Mouse (Mus musculus) liver, embryonic 12.5 days (tissue): Measurements from ENCODE around the gene Fam168a. TPM values are rescaled to one million over a fixed set of nuclear protein-coding genes. Genes with fewer than 3 reads are reported as not detected.

ENCODE experiments used
- ATAC-seq: fragments of 200-750 bp; cut with Nextera tagmentation; 2 replicates; pipeline ENCODE4 v1.8.0; 2017; ENCODE audit warnings: moderate number of reproducible peaks, mild to moderate bottlenecking, moderate library complexity
- H3K27ac ChIP-seq: fragments of 300-500 bp; sonication (generic); 2 replicates; pipeline ENCODE4 v1.5.1; 2016; ENCODE audit warnings: mild to moderate bottlenecking
- H3K27me3 ChIP-seq: fragments of 300-500 bp; sonication (generic); replicated peaks from 2 replicates; pipeline ENCODE4 v1.6.1; 2016; ENCODE audit warnings: mild to moderate bottlenecking, moderate library complexity
- H3K36me3 ChIP-seq: fragments of 300-500 bp; sonication (generic); 2 replicates; pipeline ENCODE4 v1.6.1; 2016; ENCODE audit warnings: mild to moderate bottlenecking, moderate library complexity
- H3K4me1 ChIP-seq: fragments of 300-500 bp; sonication (generic); 2 replicates; pipeline ENCODE4 v1.6.1; 2016
- H3K4me2 ChIP-seq: fragments of 300-500 bp; sonication (generic); 2 replicates; pipeline ENCODE4 v1.6.1; 2016; ENCODE audit warnings: mild to moderate bottlenecking, moderate library complexity
- H3K4me3 ChIP-seq: fragments of 300-500 bp; sonication (generic); 2 replicates; pipeline ENCODE4 v1.5.1; 2016; ENCODE audit warnings: mild to moderate bottlenecking, moderate library complexity
- H3K9ac ChIP-seq: fragments of 300-500 bp; sonication (generic); 2 replicates; pipeline ENCODE4 v1.6.1; 2016; ENCODE audit warnings: mild to moderate bottlenecking, moderate library complexity
- H3K9me3 ChIP-seq: fragments of 300-500 bp; sonication (generic); replicated peaks from 2 replicates; pipeline ENCODE4 v1.6.1; 2016; ENCODE audit warnings: mild to moderate bottlenecking, moderate library complexity
- WGBS: fragments of 180-500 bp; shearing (Covaris S2); methylation state at CpG from one replicate; pipeline ENCODE4 v1.1.7; 2016; ENCODE audit not compliant: insufficient replicate concordance; 5-methylcytosine and 5-hydroxymethylcytosine counted together
- polyA plus RNA-seq: library from polyadenylated mRNA; unstranded; fragments of >200 nt; fragmentation: Nextera tagmentation; extraction: Ambion mirVana; gene quantifications from 2 replicates; pipeline ENCODE4 v1.2.1, GENCODE M21; 2016

Fam168a gene
- polyA plus RNA-seq, 1 experiment from 2014 or later: 7.1 TPM

DNA sequence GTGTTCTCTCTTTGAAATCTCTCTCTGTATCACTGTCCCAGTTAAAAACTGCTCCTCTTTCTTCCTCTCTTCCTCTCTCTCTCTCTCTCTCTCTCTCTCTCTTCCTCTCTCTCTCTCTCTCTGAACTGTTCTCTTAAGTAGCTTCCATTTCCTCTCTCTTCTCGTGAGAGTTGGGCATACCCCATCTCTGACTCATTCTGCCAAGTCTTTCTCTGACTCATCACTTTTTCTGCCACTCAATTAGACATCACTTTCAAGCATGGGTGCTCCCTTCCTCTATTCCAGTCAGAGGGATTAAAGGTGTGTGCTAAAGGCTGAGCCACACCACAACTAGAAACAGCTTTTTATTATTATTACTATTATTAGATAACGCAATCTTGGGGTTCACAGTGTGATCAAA lies 43.7 kb downstream of the Fam168a start:
- Histone ChIP-seq H3K9me3 (no peaks in the 10 kb centered on the region), H3K36me3 (no peaks in the 10 kb centered on the region), H3K4me1 (0 out of 2 replicates have a peak, but pooled peaks cover 4% of the 10 kb centered on the region), H3K9ac (no peak overlapping the region), H3K4me2 (no peak overlapping the region), H3K27ac (no peak overlapping the region), H3K4me3 (no peak overlapping the region), H3K27me3 (no peaks in the 10 kb centered on the region)
- 57% methylated on average over 2 of the region's 2 CpGs for WGBS
- ATAC-seq: no peak

DNA sequence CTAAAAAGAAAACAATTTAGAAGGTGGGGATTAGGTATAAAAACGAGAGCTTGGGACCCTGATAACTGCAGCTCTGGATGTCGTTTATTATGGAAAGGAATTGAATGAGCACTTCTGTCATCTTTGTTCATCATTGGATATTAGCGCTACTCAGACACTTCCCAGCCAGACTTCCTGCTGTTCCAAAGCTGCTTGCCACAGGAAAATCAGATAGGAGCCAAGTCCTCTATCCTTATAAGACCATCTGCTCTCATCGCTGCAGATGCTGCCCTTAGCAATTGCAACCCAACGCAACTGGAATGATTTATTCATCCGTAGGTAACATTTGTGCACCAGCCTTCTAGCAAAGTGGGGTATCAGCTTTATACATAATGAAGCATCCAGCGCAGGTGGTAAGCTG lies 52.3 kb downstream of the Fam168a start:
- Histone ChIP-seq H3K36me3 (no peaks in the 10 kb centered on the region), H3K27ac (no peak overlapping the region), H3K4me3 (no peak overlapping the region), H3K9ac (no peak overlapping the region), H3K9me3 (no peaks in the 10 kb centered on the region), H3K4me2 (no peak overlapping the region), H3K27me3 (no peaks in the 10 kb centered on the region), H3K4me1 (no peaks in the 10 kb centered on the region)
- WGBS: 78% methylated on average over 7 of the region's 7 CpGs
- no peak for ATAC-seq

DNA sequence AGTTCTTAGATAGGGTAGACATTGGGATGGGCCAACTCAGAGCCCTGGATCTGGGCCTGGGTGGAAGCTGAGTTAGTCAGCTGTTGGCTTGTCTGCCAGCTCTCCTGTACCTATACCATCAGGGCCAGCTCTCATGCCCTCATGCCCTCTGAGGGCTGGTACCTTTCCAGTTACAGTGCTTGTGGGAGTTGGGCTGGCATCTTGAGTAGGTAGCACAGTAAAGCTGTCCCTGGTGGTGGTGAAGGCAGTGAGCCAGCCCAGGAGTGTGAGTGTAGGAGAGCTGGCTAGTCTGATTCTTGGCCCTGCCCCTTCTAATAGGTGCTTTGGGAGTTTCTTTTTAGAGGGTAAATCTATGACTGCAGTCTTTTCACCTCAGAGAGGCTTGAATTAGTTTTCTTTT lies 56.3 kb downstream of the Fam168a start:
- ATAC-seq: no peak
- Histone ChIP-seq H3K4me1 (no peaks in the 10 kb centered on the region), H3K4me2 (no peak overlapping the region), H3K27me3 (no peaks in the 10 kb centered on the region), H3K9ac (no peak overlapping the region), H3K9me3 (no peaks in the 10 kb centered on the region), H3K27ac (no peak overlapping the region), H3K4me3 (no peak overlapping the region), H3K36me3 (no peaks in the 10 kb centered on the region)

GRCm38 (mm10) chr7:100767568-100767967 lies 61.1 kb downstream of the Fam168a start:
- no peak overlapping the region for H3K9ac ChIP-seq
- H3K4me3 ChIP-seq: no peak overlapping the region
- ATAC-seq: no peak
- H3K9me3 ChIP-seq: no peaks in the 10 kb centered on the region
- peaks cover 16% of the 10 kb centered on the region for H3K4me1 ChIP-seq
- no peak overlapping the region for H3K4me2 ChIP-seq
- H3K36me3 ChIP-seq: no peaks in the 10 kb centered on the region
- no peak overlapping the region for H3K27ac ChIP-seq
- WGBS: 80% methylated on average over 3 of the region's 3 CpGs
- H3K27me3 ChIP-seq: no peaks in the 10 kb centered on the region

GRCm38 (mm10) chr7:100768009-100768408 lies 61.6 kb downstream of the Fam168a start:
- WGBS: 90% methylated on average over 3 of the region's 3 CpGs
- Histone ChIP-seq H3K9ac (no peak overlapping the region), H3K4me3 (no peak overlapping the region), H3K9me3 (no peaks in the 10 kb centered on the region), H3K27ac (no peak overlapping the region), H3K36me3 (no peaks in the 10 kb centered on the region), H3K4me2 (no peak overlapping the region), H3K27me3 (no peaks in the 10 kb centered on the region), H3K4me1 (peaks cover 16% of the 10 kb centered on the region)
- no peak for ATAC-seq

DNA sequence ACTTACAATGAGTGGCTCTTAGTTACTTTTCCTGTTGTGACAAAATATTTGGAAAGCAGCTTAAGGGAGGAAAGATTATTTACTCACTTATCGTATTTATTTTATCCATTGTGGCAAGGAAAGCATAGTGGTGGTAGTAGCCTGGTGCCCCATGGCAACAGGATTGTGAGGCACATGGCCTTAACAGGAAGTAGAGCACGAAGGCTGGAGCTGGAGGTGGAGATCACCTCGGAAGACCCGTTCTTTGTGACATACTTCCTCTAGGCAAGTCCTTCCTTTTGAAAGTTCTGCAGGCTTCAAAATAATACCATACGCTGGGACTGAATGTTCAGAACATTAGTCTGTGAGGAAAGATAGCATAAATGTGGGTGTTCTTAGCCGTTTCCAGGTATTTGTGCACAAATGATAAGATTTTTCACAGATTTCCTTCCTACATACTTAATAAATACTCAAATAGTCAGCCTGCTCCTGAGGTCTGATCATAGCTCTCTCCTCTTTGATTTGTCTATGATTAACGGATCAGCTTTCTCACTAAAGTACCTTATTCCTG lies 63.2 kb downstream of the Fam168a start:
- H3K27me3 ChIP-seq: no peaks in the 10 kb centered on the region
- ATAC-seq: no peak
- H3K27ac ChIP-seq: no peak overlapping the region
- H3K36me3 ChIP-seq: no peaks in the 10 kb centered on the region
- no peak overlapping the region for H3K4me2 ChIP-seq
- H3K9ac ChIP-seq: no peak overlapping the region
- 44% methylated on average over 7 of the region's 7 CpGs for WGBS
- peaks cover 16% of the 10 kb centered on the region for H3K4me1 ChIP-seq
- H3K4me3 ChIP-seq: no peak overlapping the region
- H3K9me3 ChIP-seq: no peaks in the 10 kb centered on the region

DNA sequence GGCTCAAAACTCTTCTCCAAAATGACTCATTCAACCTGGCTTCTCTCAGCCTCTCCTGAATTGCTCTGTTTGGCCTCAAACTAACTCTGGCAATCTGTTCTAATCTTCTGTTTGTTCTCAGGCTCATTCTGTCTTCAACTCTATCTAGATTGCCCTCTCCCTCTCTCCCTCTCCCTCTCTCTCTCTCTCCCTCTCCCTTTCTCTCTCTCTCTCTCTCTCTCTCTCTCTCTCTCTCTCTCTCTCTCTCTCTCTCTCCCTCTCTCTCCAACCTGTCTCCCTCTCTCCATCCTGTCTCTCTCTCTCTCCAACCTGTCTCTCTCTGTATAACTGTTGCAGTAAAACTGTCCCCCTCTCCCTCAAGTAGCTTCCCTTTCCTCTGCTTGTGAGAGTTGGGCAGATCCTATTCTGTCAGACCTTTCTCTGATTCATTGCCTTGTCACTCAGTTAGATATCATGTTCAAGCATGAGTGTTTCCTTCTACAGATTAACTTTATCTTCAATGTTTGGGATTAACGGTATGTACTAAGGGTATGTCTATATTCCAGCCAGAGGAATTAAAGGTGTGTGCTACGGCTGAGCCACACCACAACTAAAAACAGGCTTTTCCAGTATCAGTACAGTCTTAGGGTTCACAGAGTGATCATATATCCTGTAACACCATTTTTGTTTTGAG lies 64.4 kb downstream of the Fam168a start:
- Histone ChIP-seq H3K4me1 (peaks cover 16% of the 10 kb centered on the region), H3K9ac (no peak overlapping the region), H3K9me3 (no peaks in the 10 kb centered on the region), H3K27me3 (no peaks in the 10 kb centered on the region), H3K4me2 (no peak overlapping the region), H3K4me3 (no peak overlapping the region), H3K27ac (no peak overlapping the region), H3K36me3 (no peaks in the 10 kb centered on the region)
- WGBS: 43% methylated on average over 2 of the region's 2 CpGs
- ATAC-seq: no peak

- no peak overlapping the region for H3K4me2 ChIP-seq
- H3K4me1 ChIP-seq: peaks cover 16% of the 10 kb centered on the region
Observed at GRCm38 (mm10) chr7:100774189-100774588, 67.8 kb downstream of the Fam168a start.

GRCm38 (mm10) chr7:100775810-100776209 lies 69.4 kb downstream of the Fam168a start:
- Histone ChIP-seq H3K4me2 (no peak overlapping the region), H3K27ac (no peak overlapping the region), H3K36me3 (no peaks in the 10 kb centered on the region), H3K9me3 (no peaks in the 10 kb centered on the region), H3K27me3 (no peaks in the 10 kb centered on the region), H3K9ac (no peak overlapping the region), H3K4me3 (no peak overlapping the region), H3K4me1 (peaks cover 20% of the 10 kb centered on the region)
- no peak for ATAC-seq
- 81% methylated on average over 1 of the region's 1 CpGs for WGBS

More at GRCm38 (mm10) chr7:100774189-100774588, 67.8 kb downstream of the Fam168a start:
- H3K9ac ChIP-seq: no peak overlapping the region
- H3K36me3 ChIP-seq: no peaks in the 10 kb centered on the region
- WGBS: 89% methylated on average over 1 of the region's 1 CpGs
- no peaks in the 10 kb centered on the region for H3K9me3 ChIP-seq
- no peaks in the 10 kb centered on the region for H3K27me3 ChIP-seq
- ATAC-seq: no peak
- no peak overlapping the region for H3K27ac ChIP-seq
- no peak overlapping the region for H3K4me3 ChIP-seq

DNA sequence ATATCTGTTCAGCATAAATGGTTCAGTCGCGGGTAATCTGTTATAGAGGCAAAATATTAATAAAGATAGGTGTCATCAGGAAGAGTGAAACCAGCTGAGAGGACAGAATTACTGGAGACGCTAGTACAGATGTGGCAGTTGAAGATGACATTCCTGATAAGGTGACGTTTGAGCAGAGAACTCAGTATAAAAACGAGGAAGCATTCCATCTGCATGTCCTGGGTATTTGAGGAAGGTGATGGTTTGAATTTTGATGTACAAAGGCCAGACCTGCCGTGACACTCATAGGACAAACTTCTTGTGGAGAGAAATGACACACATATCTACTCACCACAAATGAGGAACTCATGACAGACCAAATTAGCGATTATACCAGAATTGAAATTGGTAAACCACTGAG lies 73.8 kb downstream of the Fam168a start:
- peaks cover 26% of the 10 kb centered on the region for H3K4me1 ChIP-seq
- no peak overlapping the region for H3K27ac ChIP-seq
- ATAC-seq: no peak
- H3K9ac ChIP-seq: no peak overlapping the region
- WGBS: 47% methylated on average over 7 of the region's 7 CpGs
- no peaks in the 10 kb centered on the region for H3K9me3 ChIP-seq
- no peaks in the 10 kb centered on the region for H3K36me3 ChIP-seq
- H3K4me3 ChIP-seq: no peak overlapping the region
- no peaks in the 10 kb centered on the region for H3K27me3 ChIP-seq
- H3K4me2 ChIP-seq: no peak overlapping the region

GRCm38 (mm10) chr7:100784650-100785049 lies 78.2 kb downstream of the Fam168a start:
- H3K27ac ChIP-seq: peak overlapping the region; percentile 1; the same call in 1 of the 2 replicates
- H3K36me3 ChIP-seq: 0 out of 2 replicates have a peak, but pooled peaks cover 4% of the 10 kb centered on the region
- ATAC-seq: no peak
- no peak overlapping the region for H3K4me3 ChIP-seq
- H3K9me3 ChIP-seq: no peaks in the 10 kb centered on the region
- H3K9ac ChIP-seq: no peak overlapping the region
- peaks cover 55% of the 10 kb centered on the region for H3K4me1 ChIP-seq
- H3K4me2 ChIP-seq: no peak overlapping the region
- no peaks in the 10 kb centered on the region for H3K27me3 ChIP-seq
- WGBS: 89% methylated on average over 2 of the region's 2 CpGs

DNA sequence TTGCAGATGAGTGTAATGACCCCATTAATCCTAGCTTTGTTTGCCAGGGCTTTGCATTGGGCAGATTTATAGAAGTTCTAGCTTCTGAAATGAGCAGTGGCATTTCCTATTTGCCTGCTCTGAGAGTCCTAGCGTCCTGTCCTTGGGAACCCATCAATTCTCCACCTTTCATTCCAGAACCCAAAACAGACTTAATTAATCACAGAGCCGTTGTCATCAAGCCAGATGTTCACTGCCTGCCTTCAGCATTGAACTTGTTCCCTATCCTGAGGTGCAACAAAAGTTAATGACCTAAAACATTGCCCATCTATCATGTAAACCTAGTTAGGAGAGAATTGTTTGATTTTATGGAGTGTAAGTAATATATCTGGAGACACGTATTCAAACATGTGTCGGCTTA lies 79.0 kb downstream of the Fam168a start:
- Histone ChIP-seq H3K9ac (no peak overlapping the region), H3K36me3 (0 out of 2 replicates have a peak, but pooled peaks cover 4% of the 10 kb centered on the region), H3K27ac (peak overlapping the region; percentile 76), H3K9me3 (no peaks in the 10 kb centered on the region), H3K27me3 (no peaks in the 10 kb centered on the region), H3K4me3 (no peak overlapping the region), H3K4me2 (no peak overlapping the region), H3K4me1 (peaks cover 50% of the 10 kb centered on the region)
- WGBS: 69% methylated on average over 4 of the region's 4 CpGs
- no peak for ATAC-seq
